Mouse (Mus musculus) forebrain, embryonic 11.5 days (tissue): ENCODE data around the gene Trem2. TPM values are rescaled to one million over a fixed set of nuclear protein-coding genes. Genes with fewer than 3 reads are reported as not detected.

Experiments
- ATAC-seq: fragments of 200-750 bp; cut with Nextera tagmentation; replicated peaks from 2 replicates; pipeline ENCODE4 v1.8.0; 2017; ENCODE audit warnings: moderate TSS enrichment; ENCODE audit not compliant: low FRiP score
- DNase-seq: peaks from one replicate; pipeline ENCODE4 v3.0.0-alpha.2; 2017; ENCODE audit warnings: low spot score
- H3K27ac ChIP-seq: fragments of 300-500 bp; sonication (generic); 2 replicates; pipeline ENCODE4 v1.5.1; 2014; ENCODE audit warnings: low read depth, low read length
- H3K27me3 ChIP-seq: fragments of 300-500 bp; sonication (generic); 2 replicates; pipeline ENCODE4 v1.6.1; 2014; ENCODE audit warnings: mild to moderate bottlenecking, low read length, mixed read lengths; ENCODE audit not compliant: control insufficient read depth, insufficient read depth
- H3K36me3 ChIP-seq: fragments of 300-500 bp; sonication (generic); 2 replicates; pipeline ENCODE4 v1.6.1; 2014; ENCODE audit warnings: mild to moderate bottlenecking, low read length, moderate library complexity, mixed read lengths; ENCODE audit not compliant: control insufficient read depth, insufficient read depth
- H3K4me1 ChIP-seq: fragments of 300-500 bp; sonication (generic); replicated peaks from 2 replicates; pipeline ENCODE4 v1.6.1; 2014; ENCODE audit warnings: low read length, mixed read lengths; ENCODE audit not compliant: control insufficient read depth, insufficient read depth
- H3K4me2 ChIP-seq: fragments of 300-500 bp; sonication (generic); 2 replicates; pipeline ENCODE4 v1.6.1; 2014; ENCODE audit warnings: low read depth, mild to moderate bottlenecking, low read length, moderate library complexity, mixed read lengths; ENCODE audit not compliant: severe bottlenecking
- H3K4me3 ChIP-seq: fragments of 300-500 bp; sonication (generic); 2 replicates; pipeline ENCODE4 v1.5.1; 2014; ENCODE audit warnings: low read depth, low read length
- H3K9ac ChIP-seq: fragments of 300-500 bp; sonication (generic); 2 replicates; pipeline ENCODE4 v1.6.1; 2014; ENCODE audit warnings: low read length
- H3K9me3 ChIP-seq: fragments of 300-500 bp; sonication (generic); 2 replicates; pipeline ENCODE4 v1.6.1; 2016; ENCODE audit warnings: low read length, mixed read lengths; ENCODE audit not compliant: control insufficient read depth
- WGBS: fragments of 180-500 bp; shearing (Covaris S2); extraction: QIAGEN DNeasy Blood & Tissue Kit; methylation state at CpG from one replicate; pipeline ENCODE4 v1.1.7; 2014; 5-methylcytosine and 5-hydroxymethylcytosine counted together
- polyA plus RNA-seq: library from polyadenylated mRNA; unstranded; fragments of >200 nt; fragmentation: Nextera tagmentation; extraction: Ambion mirVana; gene quantifications from 2 replicates; pipeline ENCODE4 v1.2.1, GENCODE M21; 2014

The Trem2 gene
- polyA plus RNA-seq, 1 experiment from 2014 or later, result 1.2 TPM

DNA sequence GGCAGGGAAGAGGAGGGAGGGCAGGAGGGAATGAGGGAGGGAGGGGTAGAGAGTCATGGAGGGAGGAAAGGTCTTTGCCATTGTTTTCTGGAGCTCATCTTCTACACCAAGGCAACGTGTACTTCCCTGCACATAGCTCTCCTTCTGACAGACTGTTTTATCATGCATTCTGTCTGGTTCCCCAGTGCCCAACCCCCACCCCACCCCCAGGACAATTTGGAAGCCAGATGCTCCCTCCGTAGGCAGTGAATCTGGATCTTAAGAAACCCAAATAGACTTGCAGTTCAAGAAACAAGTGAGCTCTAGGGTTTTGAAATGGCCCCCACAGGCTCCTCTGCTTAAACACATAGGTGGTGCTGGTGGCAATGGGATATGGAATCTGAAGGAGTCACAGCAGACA is 11.7 kb downstream of the Trem2 start:
- no peaks in the 10 kb centered on the region for H3K4me1 ChIP-seq
- 65% methylated on average over 2 of the region's 2 CpGs for WGBS
- no peaks in the 10 kb centered on the region for H3K36me3 ChIP-seq
- no peaks in the 10 kb centered on the region for H3K27me3 ChIP-seq
- no peak overlapping the region for H3K9ac ChIP-seq
- H3K27ac ChIP-seq, result no peak overlapping the region
- no peak overlapping the region for H3K4me3 ChIP-seq
- H3K4me2 ChIP-seq, result no peak overlapping the region
- DNase-seq (no peak), ATAC-seq (no peak)
- no peaks in the 10 kb centered on the region for H3K9me3 ChIP-seq

GRCm38 (mm10) chr17:48359616-48360015 is 13.4 kb downstream of the Trem2 start, which contains the start of gene Treml1:
TSS of gene Treml1 (plus strand) at chr17:48359916.
- H3K36me3 ChIP-seq, result no peaks in the 10 kb centered on the region

GRCm38 (mm10) chr17:48360462-48360861 is 14.3 kb downstream of the Trem2 start:
- 86% methylated on average over 4 of the region's 4 CpGs for WGBS
- no peak for ATAC-seq
- no peak for DNase-seq
- no peaks in the 10 kb centered on the region for H3K36me3 ChIP-seq
- H3K27me3 ChIP-seq, result no peaks in the 10 kb centered on the region
- no peaks in the 10 kb centered on the region for H3K4me1 ChIP-seq
- no peak overlapping the region for H3K4me2 ChIP-seq
- H3K27ac ChIP-seq, result no peak overlapping the region
- H3K9ac ChIP-seq, result no peak overlapping the region
- no peaks in the 10 kb centered on the region for H3K9me3 ChIP-seq
- H3K4me3 ChIP-seq, result no peak overlapping the region

More at GRCm38 (mm10) chr17:48359616-48360015, 13.4 kb downstream of the Trem2 start, which contains the start of gene Treml1:
- ATAC-seq, result no peak
- no peak within 1 kb of the TSS for H3K27ac ChIP-seq
- 86% methylated on average over 7 of the region's 7 CpGs for WGBS
- DNase-seq, result no peak
- H3K9me3 ChIP-seq, result no peaks in the 10 kb centered on the region
- no peaks in the 10 kb centered on the region for H3K4me1 ChIP-seq
- H3K9ac ChIP-seq, result no peak within 1 kb of the TSS
- no peak within 1 kb of the TSS for H3K4me2 ChIP-seq
- H3K27me3 ChIP-seq, result no peaks in the 10 kb centered on the region
- no peak within 1 kb of the TSS for H3K4me3 ChIP-seq

- H3K4me1 ChIP-seq, result no peaks in the 10 kb centered on the region
- no peak overlapping the region for H3K4me3 ChIP-seq
- H3K9me3 ChIP-seq, result no peaks in the 10 kb centered on the region
- no peaks in the 10 kb centered on the region for H3K36me3 ChIP-seq
- H3K4me2 ChIP-seq, result no peak overlapping the region
- H3K27ac ChIP-seq, result no peak overlapping the region
- ATAC-seq, result no peak
- no peak for DNase-seq
- 87% methylated on average over 3 of the region's 3 CpGs for WGBS
- no peak overlapping the region for H3K9ac ChIP-seq
- H3K27me3 ChIP-seq, result no peaks in the 10 kb centered on the region
Measured at GRCm38 (mm10) chr17:48362346-48362745, 16.1 kb downstream of the Trem2 start.

- Histone ChIP-seq H3K27me3 (no peaks in the 10 kb centered on the region), H3K4me1 (no peaks in the 10 kb centered on the region), H3K9me3 (no peaks in the 10 kb centered on the region), H3K9ac (no peak overlapping the region), H3K4me3 (no peak overlapping the region), H3K27ac (no peak overlapping the region), H3K36me3 (no peaks in the 10 kb centered on the region), H3K4me2 (no peak overlapping the region)
- no peak for DNase-seq
- no peak for ATAC-seq
- 93% methylated on average over 8 of the region's 8 CpGs for WGBS
Measured at GRCm38 (mm10) chr17:48362966-48363365, 16.8 kb downstream of the Trem2 start.

GRCm38 (mm10) chr17:48363421-48363965 is 17.3 kb downstream of the Trem2 start:
- 77% methylated on average over 6 of the region's 6 CpGs for WGBS
- H3K4me2 ChIP-seq, result no peak overlapping the region
- no peak overlapping the region for H3K27ac ChIP-seq
- ATAC-seq (no peak), DNase-seq (no peak)
- no peaks in the 10 kb centered on the region for H3K27me3 ChIP-seq
- no peaks in the 10 kb centered on the region for H3K4me1 ChIP-seq
- H3K36me3 ChIP-seq, result no peaks in the 10 kb centered on the region
- H3K9me3 ChIP-seq, result no peaks in the 10 kb centered on the region
- H3K9ac ChIP-seq, result no peak overlapping the region
- no peak overlapping the region for H3K4me3 ChIP-seq

GRCm38 (mm10) chr17:48365511-48366155 is 19.4 kb downstream of the Trem2 start:
- no peaks in the 10 kb centered on the region for H3K4me1 ChIP-seq
- H3K4me2 ChIP-seq, result no peak overlapping the region
- no peaks in the 10 kb centered on the region for H3K9me3 ChIP-seq
- no peak overlapping the region for H3K4me3 ChIP-seq
- no peak overlapping the region for H3K27ac ChIP-seq
- no peak overlapping the region for H3K9ac ChIP-seq
- DNase-seq (no peak), ATAC-seq (no peak)
- H3K27me3 ChIP-seq, result no peaks in the 10 kb centered on the region
- H3K36me3 ChIP-seq, result no peaks in the 10 kb centered on the region
- 75% methylated on average over 9 of the region's 9 CpGs for WGBS

GRCm38 (mm10) chr17:48366806-48367205 is 20.6 kb downstream of the Trem2 start:
- Histone ChIP-seq H3K36me3 (no peaks in the 10 kb centered on the region), H3K4me3 (no peak overlapping the region), H3K27me3 (no peaks in the 10 kb centered on the region), H3K27ac (no peak overlapping the region), H3K9ac (no peak overlapping the region), H3K4me2 (no peak overlapping the region), H3K4me1 (no peaks in the 10 kb centered on the region), H3K9me3 (no peaks in the 10 kb centered on the region)
- DNase-seq (no peak), ATAC-seq (no peak)
- WGBS, result 93% methylated on average over 5 of the region's 5 CpGs

- no peak overlapping the region for H3K27ac ChIP-seq
- H3K27me3 ChIP-seq, result no peaks in the 10 kb centered on the region
- no peaks in the 10 kb centered on the region for H3K9me3 ChIP-seq
- H3K4me3 ChIP-seq, result no peak overlapping the region
- no peak overlapping the region for H3K9ac ChIP-seq
- DNase-seq (no peak), ATAC-seq (no peak)
- no peaks in the 10 kb centered on the region for H3K4me1 ChIP-seq
- H3K36me3 ChIP-seq, result no peaks in the 10 kb centered on the region
- no peak overlapping the region for H3K4me2 ChIP-seq
Measured at GRCm38 (mm10) chr17:48371621-48372020, 25.4 kb downstream of the Trem2 start.
